Mouse (Mus musculus) intestine, embryonic 14.5 days (tissue): ENCODE measurements around the gene Hoxa4. TPM values are rescaled to one million over a fixed set of nuclear protein-coding genes. Genes with fewer than 3 reads are reported as not detected.

ENCODE experiments used
- ATAC-seq: fragments of 200-750 bp; cut with Nextera tagmentation; replicated peaks from 2 replicates; pipeline ENCODE4 v1.8.0; 2017; ENCODE audit warnings: low read depth, moderate number of reproducible peaks, moderate TSS enrichment, moderate library complexity; ENCODE audit not compliant: low FRiP score, low TSS enrichment
- DNase-seq: peaks from one replicate; pipeline ENCODE4 v3.0.0-alpha.2; 2018; ENCODE audit warnings: low spot score
- H3K27ac ChIP-seq: fragments of 300-500 bp; sonication (generic); 2 replicates; pipeline ENCODE4 v1.5.1; 2014; ENCODE audit warnings: low read depth, mild to moderate bottlenecking, control low read depth
- H3K27me3 ChIP-seq: fragments of 300-500 bp; sonication (generic); replicated peaks from 2 replicates; pipeline ENCODE4 v1.6.1; 2014; ENCODE audit warnings: low read length, control low read depth; ENCODE audit not compliant: control insufficient read depth, insufficient read depth
- H3K36me3 ChIP-seq: fragments of 300-500 bp; sonication (generic); 2 replicates; pipeline ENCODE4 v1.6.1; 2014; ENCODE audit warnings: low read length, control low read depth; ENCODE audit not compliant: control insufficient read depth, insufficient read depth
- H3K4me1 ChIP-seq: fragments of 300-500 bp; sonication (generic); replicated peaks from 2 replicates; pipeline ENCODE4 v1.6.1; 2014; ENCODE audit warnings: low read length, control low read depth, mixed read lengths; ENCODE audit not compliant: control insufficient read depth, insufficient read depth
- H3K4me2 ChIP-seq: fragments of 300-500 bp; sonication (generic); 2 replicates; pipeline ENCODE4 v1.6.1; 2014; ENCODE audit warnings: low read length
- H3K4me3 ChIP-seq: fragments of 300-500 bp; sonication (generic); 2 replicates; pipeline ENCODE4 v1.5.1; 2014; ENCODE audit warnings: low read depth, low read length, control low read depth, mixed read lengths
- H3K9ac ChIP-seq: fragments of 300-500 bp; sonication (generic); 2 replicates; pipeline ENCODE4 v1.6.1; 2014; ENCODE audit warnings: mild to moderate bottlenecking, low read length
- H3K9me3 ChIP-seq: fragments of 300-500 bp; sonication (generic); 2 replicates; pipeline ENCODE4 v1.6.1; 2016; ENCODE audit warnings: low read length, control low read depth; ENCODE audit not compliant: control insufficient read depth
- WGBS: fragments of 180-500 bp; shearing (Covaris S2); extraction: QIAGEN DNeasy Blood & Tissue Kit; methylation state at CpG from one replicate; pipeline ENCODE4 v1.1.7; 2014; 5-methylcytosine and 5-hydroxymethylcytosine counted together
- polyA plus RNA-seq: library from polyadenylated mRNA; unstranded; fragments of >200 nt; fragmentation: Nextera tagmentation; extraction: Ambion mirVana; gene quantifications from 2 replicates; pipeline ENCODE4 v1.2.1, GENCODE M21; 2014

Hoxa4 gene
- polyA plus RNA-seq, 1 experiment from 2014 or later, result 7.5 TPM

DNA sequence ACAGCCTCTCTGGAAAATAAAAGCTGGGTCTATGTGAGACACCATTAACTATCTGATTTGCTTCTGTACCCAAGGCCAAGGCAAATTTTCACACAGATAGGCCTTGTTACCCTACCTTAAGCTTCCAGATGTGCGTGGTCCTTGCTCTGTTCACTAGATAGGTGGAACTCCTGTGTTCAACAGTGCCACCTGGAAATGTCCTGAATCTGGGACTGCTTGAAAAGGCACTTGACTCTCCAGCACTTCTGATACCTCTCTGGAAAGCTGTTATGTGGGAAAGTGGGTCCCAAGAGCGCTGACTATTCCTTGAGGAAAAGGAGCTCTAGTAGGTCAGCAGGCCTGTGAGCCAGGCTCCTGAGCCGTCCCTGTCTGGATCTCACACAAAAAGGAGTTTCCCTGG lies 45.3 kb upstream of the Hoxa4 start:
- Histone ChIP-seq H3K4me3 (peak overlapping the region; percentile 11; the same call in 1 of the 2 replicates), H3K36me3 (no peaks in the 10 kb centered on the region), H3K4me1 (no peaks in the 10 kb centered on the region), H3K9me3 (no peaks in the 10 kb centered on the region), H3K27me3 (peaks cover 100% of the 10 kb centered on the region), H3K27ac (no peak overlapping the region), H3K4me2 (peak overlapping the region; percentile 40), H3K9ac (peak overlapping the region; percentile 6; the same call in 1 of the 2 replicates)
- DNase-seq (no peak), ATAC-seq (no peak)
- 7% methylated on average over 3 of the region's 3 CpGs for WGBS

DNA sequence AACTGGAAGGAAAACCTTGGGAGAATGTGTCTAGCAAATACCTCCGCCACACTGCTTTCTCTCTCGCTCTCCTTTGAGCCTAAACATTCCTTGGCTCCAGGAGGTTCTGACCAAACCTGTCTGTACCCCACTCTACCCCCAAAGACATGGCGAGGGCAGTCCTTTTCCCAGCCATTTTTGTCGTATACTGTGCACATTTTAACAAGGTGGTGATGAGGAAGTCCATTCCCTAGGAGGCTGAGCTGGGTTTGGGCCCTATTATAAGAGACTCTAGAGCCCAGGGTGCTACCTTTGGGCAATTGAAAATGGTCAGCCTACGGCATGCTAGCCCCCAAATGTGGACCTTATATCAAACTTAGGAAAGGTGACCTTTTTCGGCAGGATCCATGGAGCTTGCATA lies 44.3 kb upstream of the Hoxa4 start:
- DNase-seq, result no peak
- 0 out of 2 replicates have a peak overlapping the region, but pooled peaks have one; percentile 4 for H3K4me3 ChIP-seq

DNA sequence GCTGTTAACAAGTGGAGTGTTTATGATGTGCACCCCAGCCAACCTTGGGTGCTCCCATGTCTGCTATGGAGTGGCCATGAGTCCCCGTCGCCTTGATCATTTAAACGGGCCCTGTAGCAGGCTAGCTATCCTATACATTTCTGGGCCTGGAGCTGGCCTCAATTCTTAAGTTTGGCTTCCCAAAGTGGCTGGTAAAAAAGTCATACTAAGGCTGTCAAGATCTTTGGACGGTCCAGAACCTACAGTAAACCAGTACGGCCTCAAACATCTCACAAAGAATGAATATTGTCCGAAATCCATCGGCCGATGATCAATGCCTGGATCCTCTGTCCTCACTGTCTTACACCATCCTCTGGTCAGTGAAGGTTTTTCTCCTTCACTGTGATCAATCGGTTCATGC lies 43.7 kb upstream of the Hoxa4 start:
- Histone ChIP-seq H3K36me3 (no peaks in the 10 kb centered on the region), H3K9me3 (no peaks in the 10 kb centered on the region), H3K4me3 (peak overlapping the region; percentile 32; the same call in 1 of the 2 replicates), H3K4me2 (peak overlapping the region; percentile 32), H3K27me3 (peaks cover 99% of the 10 kb centered on the region), H3K9ac (no peak overlapping the region; the same call in 1 of the 2 replicates), H3K4me1 (no peaks in the 10 kb centered on the region), H3K27ac (no peak overlapping the region)
- DNase-seq, result no peak
- 25% methylated on average over 9 of the region's 9 CpGs for WGBS
- ATAC-seq, result no peak

More for the DNA sequence above, 44.3 kb upstream of the Hoxa4 start:
- no peak overlapping the region for H3K27ac ChIP-seq
- no peaks in the 10 kb centered on the region for H3K36me3 ChIP-seq
- H3K4me1 ChIP-seq, result no peaks in the 10 kb centered on the region
- H3K9me3 ChIP-seq, result no peaks in the 10 kb centered on the region
- peak overlapping the region; percentile 32 for H3K4me2 ChIP-seq
- H3K27me3 ChIP-seq, result peaks cover 100% of the 10 kb centered on the region
- no peak overlapping the region; the same call in 1 of the 2 replicates for H3K9ac ChIP-seq
- no peak for ATAC-seq
- WGBS, result 21% methylated on average over 6 of the region's 6 CpGs

DNA sequence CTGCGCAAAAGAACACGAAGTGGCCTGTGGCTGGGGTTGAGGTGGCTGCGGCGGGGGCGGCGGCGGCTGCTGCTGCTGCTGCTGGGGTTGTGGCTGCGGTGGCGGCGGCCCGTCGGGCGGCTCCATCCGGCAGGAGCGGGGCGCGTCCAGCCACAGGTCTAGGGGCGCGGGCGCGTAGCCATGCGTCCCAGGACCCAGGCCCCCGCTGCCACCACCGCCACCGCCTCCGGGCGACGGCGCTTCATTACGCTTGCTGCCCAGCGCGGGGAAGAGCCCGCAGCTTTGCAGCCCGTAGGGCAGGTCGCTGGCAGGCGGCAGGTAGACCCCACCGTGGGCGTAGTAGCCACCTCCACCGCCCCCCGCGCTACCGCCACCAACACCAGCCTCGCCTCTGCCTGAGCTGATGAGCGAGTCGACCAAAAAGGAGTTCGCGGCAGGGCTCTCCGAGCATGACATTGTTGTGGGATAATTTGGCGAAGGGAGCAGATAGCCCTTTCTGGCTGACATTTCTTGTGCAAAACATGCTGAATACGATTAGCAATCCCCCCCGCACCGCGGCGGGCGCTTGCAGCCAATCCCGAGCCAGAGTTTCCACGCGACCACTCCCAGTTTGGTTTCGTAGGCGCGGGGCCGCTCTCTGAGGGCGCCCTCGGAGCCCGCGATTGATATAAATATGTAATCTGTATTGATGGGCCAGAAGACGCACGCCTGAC lies 43.0 kb upstream of the Hoxa4 start:
- H3K36me3 ChIP-seq, result no peaks in the 10 kb centered on the region
- peaks cover 99% of the 10 kb centered on the region for H3K27me3 ChIP-seq
- peak overlapping the region; percentile 32 for H3K4me3 ChIP-seq
- no peaks in the 10 kb centered on the region for H3K9me3 ChIP-seq
- peak overlapping the region; percentile 63 for H3K9ac ChIP-seq
- WGBS, result 2% methylated on average over 68 of the region's 68 CpGs
- DNase-seq, result peak; percentile 79
- ATAC-seq, result no peak
- peak overlapping the region; percentile 52 for H3K27ac ChIP-seq
- no peaks in the 10 kb centered on the region for H3K4me1 ChIP-seq
- peak overlapping the region; percentile 32 for H3K4me2 ChIP-seq

DNA sequence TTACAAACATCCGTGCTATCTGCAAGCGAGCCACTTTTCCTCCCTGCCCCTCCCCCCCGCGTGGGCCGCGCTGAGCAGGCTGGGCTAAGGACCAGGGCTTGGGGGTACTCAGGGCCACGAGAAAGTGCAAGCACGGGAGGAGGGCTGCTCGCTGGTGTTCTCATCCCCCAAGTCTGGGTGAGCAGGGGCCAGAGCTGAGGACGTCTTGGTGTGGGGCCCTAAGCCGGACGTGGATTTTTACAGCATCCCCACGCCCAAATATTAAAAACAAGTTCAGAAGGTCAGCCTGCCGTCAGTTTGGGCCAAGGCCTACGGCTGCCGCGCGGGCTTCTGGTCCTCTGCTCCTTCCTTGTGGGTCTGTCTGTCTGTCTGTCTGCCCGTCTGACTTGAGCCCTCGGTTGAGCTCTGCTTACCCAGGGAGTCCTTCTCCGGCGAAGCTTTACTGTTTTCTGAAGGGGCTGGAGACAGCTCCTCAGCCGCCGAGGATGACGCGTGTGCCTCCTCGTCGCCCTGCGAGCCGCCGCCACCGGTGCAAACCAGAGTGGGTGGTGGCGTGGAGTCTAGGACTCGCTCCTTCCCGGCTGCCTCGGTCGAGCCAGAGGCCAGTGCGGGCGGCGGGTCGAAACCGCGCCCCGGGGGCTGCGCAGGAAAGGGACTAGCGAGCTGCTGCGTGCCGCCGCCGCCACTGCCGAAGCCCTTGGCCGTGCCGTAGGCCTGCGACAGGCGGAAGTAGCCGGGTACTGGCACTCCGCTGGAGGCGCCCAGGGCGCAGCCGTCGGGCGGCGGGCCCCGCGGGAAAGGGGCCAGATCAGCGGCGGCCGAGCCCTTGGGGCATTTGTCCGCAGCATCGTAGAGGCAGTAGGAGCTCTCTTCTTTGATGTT lies 42.2 kb upstream of the Hoxa4 start:
- H3K9ac ChIP-seq, result peak overlapping the region; percentile 63
- no peaks in the 10 kb centered on the region for H3K4me1 ChIP-seq
- no peaks in the 10 kb centered on the region for H3K36me3 ChIP-seq
- H3K4me3 ChIP-seq, result peak overlapping the region; percentile 32
- H3K9me3 ChIP-seq, result no peaks in the 10 kb centered on the region
- 1% methylated on average over 70 of the region's 70 CpGs for WGBS
- DNase-seq, result no peak
- H3K27ac ChIP-seq, result peak overlapping the region; percentile 52
- ATAC-seq, result no peak
- H3K4me2 ChIP-seq, result peak overlapping the region; percentile 32
- peaks cover 99% of the 10 kb centered on the region for H3K27me3 ChIP-seq

DNA sequence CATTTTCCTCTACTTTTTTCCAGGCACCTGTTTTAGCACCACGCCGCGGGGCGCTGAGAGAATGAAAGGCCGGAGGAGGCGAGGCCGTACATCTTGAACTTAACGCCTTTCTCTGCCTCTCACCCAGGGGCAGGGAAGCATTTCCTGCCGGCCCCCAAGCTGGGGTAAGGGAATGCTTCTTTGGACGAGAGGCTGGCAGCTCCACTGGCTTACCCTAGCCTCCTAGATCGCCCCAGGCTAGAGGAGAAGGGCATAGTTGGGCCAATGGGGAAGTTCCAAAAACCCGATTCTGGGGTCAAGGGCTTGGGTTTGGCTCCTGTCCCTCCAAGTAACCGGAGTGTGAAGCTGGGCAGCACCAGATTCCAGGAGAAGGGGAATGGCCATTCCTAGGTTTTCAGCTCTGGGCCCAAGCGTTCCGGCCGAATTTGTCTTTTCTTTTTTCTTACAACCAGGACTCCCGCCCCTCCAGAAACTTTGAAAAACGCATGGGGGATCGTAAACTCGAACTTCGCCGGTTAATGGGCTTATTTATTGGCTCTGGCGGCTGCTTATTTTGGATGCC lies 41.5 kb upstream of the Hoxa4 start:
- 1% methylated on average over 23 of the region's 23 CpGs for WGBS
- peak overlapping the region; percentile 32 for H3K4me3 ChIP-seq
- peak overlapping the region; percentile 32 for H3K4me2 ChIP-seq
- DNase-seq, result peak; percentile 77
- ATAC-seq, result no peak
- H3K4me1 ChIP-seq, result no peaks in the 10 kb centered on the region
- H3K27ac ChIP-seq, result peak overlapping the region; percentile 52; the same call in 1 of the 2 replicates
- peak overlapping the region; percentile 63 for H3K9ac ChIP-seq
- H3K27me3 ChIP-seq, result peaks cover 98% of the 10 kb centered on the region
- H3K36me3 ChIP-seq, result no peaks in the 10 kb centered on the region
- H3K9me3 ChIP-seq, result no peaks in the 10 kb centered on the region

GRCm38 (mm10) chr6:52232568-52232965 lies 41.0 kb upstream of the Hoxa4 start:
- Histone ChIP-seq H3K27ac (peak overlapping the region; percentile 52; the same call in 1 of the 2 replicates), H3K4me3 (peak overlapping the region; percentile 32), H3K9ac (peak overlapping the region; percentile 63), H3K27me3 (peaks cover 98% of the 10 kb centered on the region), H3K4me2 (peak overlapping the region; percentile 32), H3K4me1 (no peaks in the 10 kb centered on the region), H3K36me3 (no peaks in the 10 kb centered on the region), H3K9me3 (no peaks in the 10 kb centered on the region)
- ATAC-seq, result no peak
- WGBS, result under 1% methylated on average over 18 of the region's 18 CpGs
- no peak for DNase-seq

DNA sequence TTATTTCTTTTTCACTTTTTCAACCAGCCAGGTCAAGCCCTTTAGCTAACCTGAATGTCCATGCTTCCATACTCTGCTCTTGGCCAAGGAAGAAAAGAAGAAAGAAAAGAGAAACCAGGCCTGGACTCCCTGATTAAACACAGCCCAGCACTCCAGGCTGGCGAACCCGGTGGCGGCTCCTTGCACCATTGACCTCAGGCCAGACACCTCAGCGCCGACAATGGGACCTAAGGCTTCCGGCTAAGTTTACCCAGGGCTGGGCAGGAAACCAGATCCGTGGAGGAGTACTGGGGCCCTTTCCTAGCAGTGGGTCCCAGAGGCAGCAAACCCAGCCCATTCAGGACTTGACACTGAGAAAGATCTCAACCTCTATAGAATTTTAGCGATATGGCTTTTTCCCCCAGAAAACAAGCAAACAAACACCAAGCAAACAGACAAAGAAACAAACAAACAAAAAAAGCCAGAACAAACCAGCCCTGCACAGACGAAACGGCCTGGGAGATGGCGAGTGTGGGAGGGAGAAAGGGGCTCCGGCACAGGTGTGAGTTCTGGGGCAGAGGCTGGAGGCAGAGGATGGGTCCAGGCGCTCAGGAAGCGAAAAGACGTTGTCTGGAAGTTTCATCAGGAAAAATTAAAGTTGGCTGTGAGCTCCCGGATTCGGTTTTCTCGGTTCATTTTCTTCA lies 40.5 kb upstream of the Hoxa4 start:
- peaks cover 98% of the 10 kb centered on the region for H3K27me3 ChIP-seq
- peak overlapping the region; percentile 52; the same call in 1 of the 2 replicates for H3K27ac ChIP-seq
- no peaks in the 10 kb centered on the region for H3K36me3 ChIP-seq
- H3K4me2 ChIP-seq, result peak overlapping the region; percentile 32
- WGBS, result 3% methylated on average over 18 of the region's 18 CpGs
- peak overlapping the region; percentile 32 for H3K4me3 ChIP-seq
- H3K9ac ChIP-seq, result peak overlapping the region; percentile 63
- ATAC-seq (no peak), DNase-seq (peak; percentile 77)
- no peaks in the 10 kb centered on the region for H3K9me3 ChIP-seq
- H3K4me1 ChIP-seq, result no peaks in the 10 kb centered on the region
